Mouse (Mus musculus) mouse embryonic stem cell (cell line): ENCODE data around the gene Fam149b.
"Not testable (repeated sequence)": the region's sequence is repeated elsewhere in the genome, so short reads cannot be mapped to it uniquely, and the experiment has no call there.

Experiments used
- in situ Hi-C, 2 experiments: fragments of 300-500 bp; cut with MboI; formaldehyde crosslinking; loops; 1 replicate in 1 of 2; 3 replicates in 1 of 2; pipeline ENCODE4 v1.14.3; 2019 to 2020; ENCODE audit warnings: low sequenced_read_pairs in 2 of 2, low pct_unique_long_range_greater_than_20kb in 1 of 2, mixed read lengths in 1 of 2; ENCODE audit not compliant: unreplicated experiment in 1 of 2

The Fam149b gene

GRCm38 (mm10) chr14:20347991-20348541, at the start of gene Fam149b, which contains the start of gene Ecd:
Gene Fam149b (plus strand): TSS chr14:20348162.
Gene Ecd (minus strand): TSS chr14:20348121.
- in situ Hi-C loops: no loop called here

GRCm38 (mm10) chr14:20305085-20305484, 42.9 kb upstream of the Fam149b start:
- in situ Hi-C loops: not testable (repeated sequence)

- in situ Hi-C loops: no loop called here
Observed at GRCm38 (mm10) chr14:20315137-20315536, 32.8 kb upstream of the Fam149b start.

GRCm38 (mm10) chr14:20319420-20319819, 28.5 kb upstream of the Fam149b start:
- in situ Hi-C loops: no loop called here

- in situ Hi-C loops: no loop called here
Observed at GRCm38 (mm10) chr14:20324196-20324595, 23.8 kb upstream of the Fam149b start.

- in situ Hi-C loops: no loop called here
Observed at GRCm38 (mm10) chr14:20328474-20328873, 19.5 kb upstream of the Fam149b start.

- in situ Hi-C loops: no loop called here
Observed at GRCm38 (mm10) chr14:20331316-20331715, 16.6 kb upstream of the Fam149b start.

GRCm38 (mm10) chr14:20339415-20339814, 8.5 kb upstream of the Fam149b start:
- in situ Hi-C loops: no loop called here

GRCm38 (mm10) chr14:20340149-20340548, 7.8 kb upstream of the Fam149b start:
- in situ Hi-C loops: no loop called here

- in situ Hi-C loops: no loop called here
Observed at GRCm38 (mm10) chr14:20340866-20341265, 7.1 kb upstream of the Fam149b start.

- in situ Hi-C loops: no loop called here
Observed at GRCm38 (mm10) chr14:20345885-20346284, 2.1 kb upstream of the Fam149b start.

GRCm38 (mm10) chr14:20347441-20347990, 446 bp upstream of the Fam149b start:
- in situ Hi-C loops: no loop called here

- in situ Hi-C loops: no loop called here
Observed at GRCm38 (mm10) chr14:20363230-20363629, 15.3 kb downstream of the Fam149b start.

- in situ Hi-C loops: no loop called here
Observed at GRCm38 (mm10) chr14:20368271-20368670, 20.3 kb downstream of the Fam149b start.

- in situ Hi-C loops: no loop called here
Observed at GRCm38 (mm10) chr14:20370798-20371197, 22.8 kb downstream of the Fam149b start.

- in situ Hi-C loops: no loop called here
Observed at GRCm38 (mm10) chr14:20371854-20372253, 23.9 kb downstream of the Fam149b start.

GRCm38 (mm10) chr14:20377112-20377521, 29.2 kb downstream of the Fam149b start:
- in situ Hi-C loops: no loop called here

- in situ Hi-C loops: no loop called here
Observed at GRCm38 (mm10) chr14:20378313-20379061, 30.5 kb downstream of the Fam149b start.

GRCm38 (mm10) chr14:20379087-20379640, 31.2 kb downstream of the Fam149b start:
- in situ Hi-C loops: no loop called here
